Mouse (Mus musculus) heart, postnatal 25 days (tissue): ENCODE data around the gene Slc39a11. TPM values are rescaled to one million over a fixed set of nuclear protein-coding genes. Genes with fewer than 3 reads are reported as not detected.

ENCODE experiments used
- DNase-seq: peaks from one replicate; pipeline ENCODE4 v3.0.0; 2022; ENCODE audit warnings: low spot score
- intact Hi-C: fragments of 180-260 bp; cut with DNase I; formaldehyde crosslinking; loops from one replicate; pipeline ENCODE4 v1.15.1; 2025
- total RNA-seq, 2 experiments: library from RNA; stranded (reverse); gene quantifications; 2 replicates each; pipeline ENCODE4 v1.2.3; 2021

Slc39a11 gene
- total RNA-seq, 2 experiments from 2014 or later: 2.7 to 3.8 TPM

DNA sequence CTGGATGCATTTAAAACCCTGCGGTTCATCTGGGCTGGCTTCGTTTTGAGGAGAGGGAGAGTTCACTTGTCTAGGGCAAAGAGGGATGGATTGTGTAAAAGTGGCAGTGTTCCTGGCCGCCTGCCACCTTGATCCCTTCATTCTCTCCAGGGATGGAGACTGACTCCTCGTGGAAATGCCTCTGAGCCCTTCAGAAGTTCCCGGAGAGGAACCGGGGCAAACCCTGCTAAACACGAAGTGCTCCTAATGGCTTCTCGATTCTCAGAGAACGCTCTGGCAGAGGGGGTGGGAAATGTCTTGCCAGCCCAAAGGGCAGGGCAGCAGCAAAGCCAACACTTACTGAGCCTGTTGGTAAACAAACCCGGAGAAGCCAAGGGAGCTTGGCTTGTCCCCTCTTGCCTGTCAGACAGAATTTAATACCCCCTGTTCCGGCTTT, 366.5 kb downstream of the Slc39a11 start:
- intact Hi-C loops: no loop called here
- DNase-seq: no peak

DNA sequence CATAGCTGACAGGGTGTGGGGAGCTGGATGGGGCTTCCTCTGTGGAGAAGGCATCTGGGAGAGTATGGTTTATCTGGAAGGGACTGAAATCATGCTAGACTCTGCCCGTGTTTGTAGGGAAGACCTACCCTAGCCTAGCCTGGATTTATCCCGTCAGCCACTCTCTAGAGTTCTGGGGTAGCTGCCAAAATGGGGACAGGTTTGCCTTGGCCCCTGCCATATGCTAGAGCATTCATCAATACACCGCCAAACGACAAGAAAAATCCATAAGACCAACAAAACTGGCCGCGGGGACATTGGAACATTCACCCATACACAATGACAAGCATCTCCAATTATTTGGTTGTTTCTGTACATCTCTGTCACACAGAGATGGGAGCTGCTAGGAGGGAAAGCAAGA, 371.6 kb downstream of the Slc39a11 start:
- intact Hi-C loops: no loop called here
- DNase-seq: no peak

DNA sequence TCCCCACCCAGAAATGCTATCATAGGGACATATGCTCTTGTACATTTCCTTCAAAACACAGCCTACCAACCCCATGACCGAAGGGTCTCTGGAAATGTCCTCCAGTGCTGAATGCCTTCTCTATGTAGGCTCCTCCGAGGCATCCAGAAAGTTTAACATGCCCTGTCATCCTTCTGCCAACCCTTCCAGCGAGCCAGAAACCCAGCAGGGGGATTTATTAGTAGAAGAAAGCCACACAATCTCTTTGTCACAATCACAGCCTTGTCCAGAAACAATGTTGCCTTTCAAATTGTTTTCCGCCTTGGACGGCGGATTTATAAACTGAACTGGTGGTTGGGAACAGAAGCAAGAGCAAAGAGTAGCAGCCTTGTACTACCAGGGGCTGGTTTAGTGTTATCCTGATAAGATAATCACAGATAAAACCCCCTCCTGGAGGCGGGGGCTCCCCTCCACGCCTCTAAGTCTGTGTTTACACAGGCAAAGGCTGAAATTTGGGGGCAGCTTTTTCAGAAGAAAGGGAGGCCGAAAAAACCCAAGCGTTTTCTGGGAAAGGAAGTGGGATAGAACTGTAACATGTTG, 372.8 kb downstream of the Slc39a11 start:
- intact Hi-C loops: no loop called here
- no peak for DNase-seq

DNA sequence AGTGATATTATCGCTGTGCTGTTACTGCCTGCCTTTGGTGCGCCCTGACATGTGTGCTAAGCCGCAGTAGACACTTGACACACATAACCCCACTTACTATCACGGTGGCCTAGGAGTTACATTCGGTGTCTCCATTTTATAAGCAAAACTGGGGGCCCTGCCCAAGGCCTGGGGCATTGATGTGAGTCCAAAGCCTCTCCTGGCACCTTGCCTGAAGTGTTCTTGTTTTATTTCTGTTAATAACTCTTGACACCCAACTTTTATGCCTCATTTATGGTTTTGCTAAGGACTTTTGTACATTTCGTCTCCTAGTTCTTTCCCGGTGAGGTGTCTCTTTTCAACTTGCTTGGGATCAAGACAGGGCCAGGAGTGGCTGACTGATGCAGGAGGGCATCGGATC, 373.4 kb downstream of the Slc39a11 start:
- no peak for DNase-seq
- intact Hi-C loops: no loop called here

DNA sequence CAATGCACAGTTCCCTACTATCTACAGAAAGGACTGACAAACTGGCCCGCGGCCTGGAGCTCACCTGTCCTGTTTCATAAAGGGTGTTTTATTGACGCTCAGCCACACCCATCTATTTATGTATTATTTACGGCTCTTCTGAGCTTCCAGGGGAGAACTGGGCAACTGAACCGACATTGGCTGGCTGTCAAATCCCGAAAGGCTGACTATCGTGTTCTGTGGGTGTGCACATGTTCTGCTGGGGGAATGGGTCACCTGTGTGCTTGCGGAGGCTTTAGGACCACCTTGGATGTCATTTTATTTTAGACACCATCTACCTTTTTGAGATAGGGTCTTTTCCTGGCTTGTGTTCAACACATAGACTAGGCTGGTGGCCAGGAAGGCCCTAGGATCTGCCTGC, 375.8 kb downstream of the Slc39a11 start:
- intact Hi-C loops: no loop called here

DNA sequence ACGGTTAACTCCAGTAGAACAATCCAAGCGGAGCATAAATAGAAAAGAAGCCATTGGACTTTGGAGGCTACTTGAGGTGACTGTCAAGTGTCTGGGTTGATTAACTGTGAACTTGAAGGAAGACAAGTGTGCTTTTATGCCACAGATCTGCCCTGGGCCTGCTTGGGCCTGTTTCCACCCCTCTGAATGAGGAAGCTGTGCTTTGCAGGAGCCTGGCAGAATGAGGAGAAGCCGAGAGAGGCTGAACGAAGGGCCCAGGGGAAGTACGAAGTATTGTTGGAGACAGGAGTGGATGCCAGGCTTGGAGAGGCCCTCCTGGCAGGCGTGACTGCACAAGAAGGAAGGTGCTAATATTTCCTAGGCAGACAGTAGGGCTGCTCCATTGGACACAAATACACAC, 378.0 kb downstream of the Slc39a11 start:
- intact Hi-C loops: no loop called here
- no peak for DNase-seq

More for the DNA sequence above, 375.8 kb downstream of the Slc39a11 start:
- DNase-seq: no peak

DNA sequence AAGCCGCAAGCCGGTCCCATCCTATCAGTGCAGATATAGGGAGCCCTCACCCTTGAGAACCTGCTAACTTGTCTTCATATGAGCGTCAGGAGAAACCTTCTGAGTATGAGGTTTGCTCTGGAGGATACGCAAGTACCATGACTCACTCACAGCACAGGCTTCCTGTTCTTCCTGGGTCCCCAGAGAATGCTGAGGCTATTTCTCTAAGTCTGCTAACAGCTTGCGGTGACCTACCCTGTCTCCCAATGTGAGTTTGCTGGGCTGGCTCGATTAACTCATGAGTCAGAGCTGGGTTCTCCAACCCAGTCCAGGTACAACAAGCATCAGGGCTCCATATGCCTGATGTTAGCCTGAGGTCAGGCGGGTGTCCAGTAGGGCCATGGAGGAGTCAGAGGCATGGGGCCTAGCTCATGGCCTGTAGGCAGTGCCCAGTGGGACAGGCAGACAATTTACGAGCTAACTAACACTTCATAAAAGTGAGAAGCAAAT, 381.0 kb downstream of the Slc39a11 start:
- no peak for DNase-seq
- intact Hi-C loops: no loop called here

DNA sequence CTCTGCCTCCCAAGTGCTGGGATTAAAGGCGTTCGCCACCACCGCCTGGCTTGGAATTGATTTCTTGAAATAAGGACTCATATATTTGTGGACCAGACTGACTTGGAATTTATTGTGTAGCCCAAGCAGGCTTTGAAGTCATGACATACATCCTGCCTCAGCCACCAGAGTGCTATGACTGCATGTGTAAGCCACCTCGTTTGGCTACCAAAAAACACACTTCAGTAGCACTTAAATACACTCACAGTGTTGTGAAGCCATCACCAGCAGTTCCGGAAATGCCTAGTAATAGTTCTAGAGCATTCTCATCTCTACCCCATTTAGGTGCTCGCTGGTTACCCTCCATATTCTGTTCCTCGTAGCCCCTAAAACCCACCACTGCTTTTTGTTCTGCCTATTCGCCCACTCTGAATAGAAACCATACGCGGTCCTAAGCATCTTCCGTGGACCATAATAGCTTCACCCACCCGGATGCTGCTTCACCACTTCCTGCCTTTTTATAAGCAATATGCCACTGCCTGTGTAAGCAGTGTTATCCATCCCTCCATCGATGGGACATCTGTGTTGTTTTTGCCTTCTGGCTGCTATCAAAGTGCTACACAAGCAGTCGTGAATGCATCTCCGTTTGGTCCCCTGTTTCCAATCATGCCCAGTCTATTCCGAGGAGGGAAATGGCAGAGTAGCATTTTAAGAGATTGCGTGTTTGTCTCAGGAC, 382.2 kb downstream of the Slc39a11 start:
- intact Hi-C loops: no loop called here

DNA sequence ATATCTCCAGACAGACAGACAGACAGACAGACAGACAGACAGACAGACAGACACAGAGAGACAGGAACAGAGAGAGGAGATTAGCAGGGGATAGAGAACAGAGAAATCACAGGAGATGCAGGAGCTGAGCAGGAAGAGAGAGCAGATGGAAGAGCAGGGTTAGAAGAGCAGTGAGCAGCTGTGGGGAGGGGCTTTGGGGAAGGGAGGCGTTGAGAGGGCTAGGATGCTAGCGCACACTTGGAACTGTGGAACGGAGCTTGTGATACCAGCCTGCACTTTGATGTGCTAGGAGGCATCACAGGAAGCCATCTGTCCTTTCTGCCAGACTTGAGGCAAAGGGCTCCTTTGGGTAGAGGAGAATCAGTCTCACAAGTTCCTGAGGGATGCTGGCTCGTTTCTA, 383.2 kb downstream of the Slc39a11 start:
- DNase-seq: no peak
- intact Hi-C loops: no loop called here

More for the DNA sequence above, 382.2 kb downstream of the Slc39a11 start:
- no peak for DNase-seq

DNA sequence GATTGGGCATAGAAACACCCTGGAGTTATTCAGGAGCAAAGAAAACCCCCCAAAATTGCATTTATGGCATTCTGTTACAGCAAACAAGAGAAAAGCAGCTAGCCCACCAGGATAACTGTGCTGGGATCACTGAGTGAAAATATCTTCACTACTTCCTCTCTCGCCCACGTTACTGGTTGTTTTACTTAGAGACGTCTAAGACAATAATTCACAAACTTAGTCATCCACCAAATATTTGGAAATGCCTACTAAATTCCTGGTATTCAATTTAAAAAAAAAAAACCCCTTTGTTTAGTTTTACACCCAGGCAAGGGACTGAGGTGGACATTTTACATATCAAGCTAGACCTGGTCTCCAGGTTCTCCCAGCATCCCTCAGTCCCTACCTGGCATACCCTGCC, 384.3 kb downstream of the Slc39a11 start:
- DNase-seq: no peak
- intact Hi-C loops: no loop called here

DNA sequence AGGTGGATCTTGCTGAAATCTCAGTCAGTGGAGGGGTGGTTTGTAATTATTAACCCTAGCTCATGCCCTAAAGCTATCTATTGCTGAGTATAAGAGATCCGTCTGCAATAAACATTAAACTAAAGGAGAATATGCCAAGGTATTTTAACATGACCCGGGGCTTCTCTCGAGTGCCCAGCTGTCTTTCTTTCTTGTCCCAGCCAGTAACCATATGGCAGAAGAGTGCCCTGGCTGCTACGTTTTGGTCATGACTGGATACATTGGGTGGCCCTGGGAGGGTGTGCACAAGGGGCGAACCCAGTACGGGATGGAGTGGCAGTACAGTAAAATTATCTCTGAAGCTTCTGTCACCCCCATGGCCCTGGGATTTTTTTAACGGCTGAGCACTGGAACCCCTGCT, 385.9 kb downstream of the Slc39a11 start:
- intact Hi-C loops: no loop called here

DNA sequence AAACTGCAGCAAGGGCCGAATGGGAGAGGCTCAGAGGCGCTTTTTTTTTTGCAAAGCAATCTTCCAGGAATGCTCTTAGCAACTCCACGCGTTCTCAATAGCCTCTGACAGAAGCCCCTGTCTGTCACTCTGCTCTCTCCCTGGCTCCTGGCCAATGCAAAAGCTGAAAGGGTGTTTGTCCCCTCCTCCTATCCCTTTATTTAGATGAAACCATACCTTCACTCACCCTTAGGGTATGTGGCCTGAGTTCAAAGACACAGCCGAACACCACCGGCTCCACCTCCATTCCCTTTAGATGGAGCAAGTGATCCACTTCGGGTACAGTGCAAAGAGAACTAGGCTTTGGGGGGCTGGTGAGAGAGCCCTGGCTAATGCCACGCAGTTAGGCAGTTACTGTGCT, 387.8 kb downstream of the Slc39a11 start:
- intact Hi-C loops: no loop called here
- DNase-seq: no peak

More for the DNA sequence above, 385.9 kb downstream of the Slc39a11 start:
- DNase-seq: no peak

DNA sequence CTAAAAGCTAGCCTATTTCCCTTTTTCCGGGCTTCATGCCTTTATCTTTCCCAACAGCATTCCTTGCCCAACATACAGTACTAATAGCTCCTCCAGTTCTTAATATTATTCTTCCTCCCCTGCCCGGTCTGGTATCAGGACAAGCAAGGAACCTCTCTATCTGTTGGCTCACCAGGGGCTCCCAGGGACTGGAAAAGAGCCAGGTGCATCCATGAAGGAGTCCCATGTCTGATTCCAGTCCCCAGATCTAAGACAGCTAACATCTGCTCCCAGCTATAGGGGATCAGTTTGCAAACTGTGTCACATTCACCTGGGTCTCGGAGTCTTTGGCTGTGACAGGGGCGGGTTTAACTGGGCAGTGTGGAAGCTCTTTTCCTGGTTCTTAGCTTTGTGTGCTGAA, 388.5 kb downstream of the Slc39a11 start:
- DNase-seq: no peak
- intact Hi-C loops: no loop called here

DNA sequence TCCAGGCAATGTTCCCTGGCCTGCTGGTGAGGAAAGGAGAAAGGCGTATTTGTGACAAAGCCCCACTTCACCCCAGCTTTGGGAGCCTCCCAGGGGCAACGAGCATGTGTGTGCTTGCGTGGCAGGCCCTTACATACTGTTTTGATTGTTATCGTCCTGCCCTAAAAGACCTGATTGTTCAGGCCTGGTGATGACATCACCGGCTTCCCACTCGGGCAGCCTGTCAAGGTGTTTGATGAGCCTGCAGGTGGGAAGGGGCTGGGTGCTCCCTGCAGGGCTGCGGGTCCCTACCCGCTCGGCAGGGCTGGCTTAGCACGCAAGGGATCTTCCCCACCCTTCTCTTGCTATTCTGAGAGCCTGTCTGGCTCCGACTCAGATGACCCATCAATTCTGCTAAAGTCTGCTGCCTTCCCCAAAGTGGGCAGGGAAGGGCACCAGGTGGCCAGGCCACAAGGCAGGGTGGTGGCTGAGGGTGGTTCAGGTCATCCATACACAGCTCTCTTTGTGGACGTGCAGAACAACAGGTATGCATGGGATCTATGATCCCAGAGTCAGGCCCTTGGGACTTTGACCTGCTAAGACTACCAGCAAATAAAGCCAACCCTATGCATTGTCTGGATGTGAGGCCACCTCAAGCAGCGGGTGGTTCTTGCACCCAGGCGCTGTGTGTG, 390.0 kb downstream of the Slc39a11 start:
- intact Hi-C loops: no loop called here
- no peak for DNase-seq

DNA sequence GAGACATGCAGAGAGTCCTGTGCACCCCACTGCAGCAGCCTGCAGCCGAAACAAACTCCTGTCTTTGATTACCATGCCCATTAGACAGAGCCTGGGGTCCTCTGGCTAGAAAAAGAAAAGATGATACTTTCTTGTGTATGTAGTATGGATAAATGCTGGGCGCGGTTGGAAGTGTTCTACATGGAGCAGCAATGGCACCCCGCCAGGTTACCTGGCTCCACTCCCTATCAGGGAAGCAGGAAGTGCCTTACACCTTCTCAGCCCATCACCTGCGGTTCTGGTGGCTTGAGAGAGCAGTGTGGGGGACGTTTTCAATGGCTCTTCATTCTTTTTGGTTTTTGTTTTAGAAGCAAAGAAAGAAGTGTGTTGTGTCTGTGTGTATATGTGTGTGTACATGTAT, 391.9 kb downstream of the Slc39a11 start:
- intact Hi-C loops: no loop called here

DNA sequence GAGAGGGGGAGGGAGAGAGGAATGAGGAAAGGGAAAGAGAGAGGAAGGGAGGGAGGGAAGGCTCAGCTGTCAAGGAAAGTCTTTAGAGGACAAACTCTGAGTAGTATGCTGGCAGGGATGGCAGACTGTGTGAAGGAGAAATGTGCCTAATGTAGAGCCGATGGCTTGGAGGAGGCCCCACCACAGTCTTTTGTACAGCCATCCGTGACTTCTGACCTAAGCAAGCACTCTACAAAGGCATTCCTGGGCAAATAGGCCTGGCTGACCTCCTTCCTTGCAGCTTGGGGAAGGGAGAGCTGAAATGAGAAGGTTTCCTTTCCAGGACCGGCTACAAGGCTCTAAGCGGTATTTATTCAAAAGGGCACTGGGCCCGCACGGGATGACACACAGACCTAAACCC, 395.2 kb downstream of the Slc39a11 start:
- intact Hi-C loops: no loop called here
- no peak for DNase-seq

More for the DNA sequence above, 391.9 kb downstream of the Slc39a11 start:
- no peak for DNase-seq

DNA sequence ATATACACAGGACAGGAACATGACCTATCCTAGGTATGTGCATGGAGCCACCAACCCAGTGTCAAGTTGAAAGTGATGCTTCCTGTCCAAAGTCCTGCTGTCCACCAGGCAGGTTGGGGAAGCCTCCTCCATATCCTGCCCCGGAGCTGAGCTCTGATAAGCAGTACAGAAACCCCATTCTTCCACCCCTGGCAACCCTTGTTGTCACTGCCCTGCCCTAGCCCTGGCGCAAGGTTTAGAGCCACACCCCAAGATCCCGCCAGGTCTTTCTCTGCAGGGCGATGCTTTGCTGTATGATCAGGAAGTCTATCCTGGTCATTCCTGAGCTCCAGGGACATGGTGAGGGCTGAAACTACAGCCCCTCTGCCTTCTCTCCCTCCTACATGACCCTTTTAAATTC, 396.7 kb downstream of the Slc39a11 start:
- no peak for DNase-seq
- intact Hi-C loops: no loop called here

DNA sequence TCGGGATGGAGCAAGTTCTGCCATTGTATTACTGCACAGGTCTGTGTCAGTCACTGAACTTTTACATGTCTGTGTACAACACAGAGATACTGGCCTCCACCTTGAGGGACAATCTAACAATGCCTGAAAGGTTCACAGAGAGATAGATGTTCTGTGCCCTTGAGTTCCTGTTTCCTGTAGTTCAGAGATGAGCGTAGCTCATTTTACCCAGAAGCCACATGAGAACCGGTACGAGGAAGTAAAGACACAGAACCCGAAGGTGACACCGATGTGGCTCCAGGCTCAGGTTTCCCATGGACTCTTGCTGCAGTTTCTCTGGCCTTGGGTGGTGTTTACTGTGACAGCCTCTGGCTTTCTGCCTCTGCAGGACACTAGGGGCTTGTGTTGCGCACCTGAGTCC, 398.7 kb downstream of the Slc39a11 start:
- intact Hi-C loops: no loop called here
- no peak for DNase-seq

DNA sequence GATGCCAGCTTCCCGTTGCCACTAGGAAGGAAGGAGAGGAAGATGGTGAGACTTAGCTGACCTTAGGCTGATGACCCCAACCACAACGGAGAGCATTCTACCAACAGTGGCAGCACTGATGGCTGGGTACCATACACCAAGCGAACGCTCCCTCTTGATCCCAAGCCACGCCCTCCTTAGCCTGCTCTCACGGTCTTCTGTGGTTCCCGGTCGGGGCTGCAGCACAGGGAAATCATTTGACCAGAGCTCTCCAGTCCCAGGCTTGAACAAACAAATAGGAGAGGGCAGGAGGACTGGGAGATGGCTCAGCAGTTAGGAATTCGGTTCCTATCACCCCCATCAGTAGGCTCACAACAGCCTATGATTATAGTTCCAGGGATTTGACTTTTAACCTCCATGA, 403.4 kb downstream of the Slc39a11 start:
- intact Hi-C loops: no loop called here
- DNase-seq: no peak

DNA sequence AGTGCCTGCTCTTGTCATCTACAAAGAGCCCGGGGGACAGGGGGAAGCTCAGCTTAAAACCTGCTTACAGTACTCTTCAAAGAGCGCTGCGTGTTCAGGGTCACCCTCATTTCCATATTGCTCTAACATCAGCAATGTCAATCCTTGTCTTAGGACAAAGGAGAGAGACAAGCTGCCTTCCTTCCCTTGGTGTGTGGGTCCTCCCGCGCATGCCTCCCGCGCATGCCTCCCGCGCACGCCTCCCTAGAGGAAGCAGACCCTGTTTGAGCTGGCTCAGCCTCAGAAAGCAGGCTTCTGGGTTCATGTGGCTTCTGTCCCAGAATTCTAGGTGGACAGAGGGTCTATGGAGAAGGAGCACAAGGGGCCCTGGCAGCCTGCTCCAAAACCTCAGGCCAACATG, 404.2 kb downstream of the Slc39a11 start:
- intact Hi-C loops: no loop called here
- no peak for DNase-seq

DNA sequence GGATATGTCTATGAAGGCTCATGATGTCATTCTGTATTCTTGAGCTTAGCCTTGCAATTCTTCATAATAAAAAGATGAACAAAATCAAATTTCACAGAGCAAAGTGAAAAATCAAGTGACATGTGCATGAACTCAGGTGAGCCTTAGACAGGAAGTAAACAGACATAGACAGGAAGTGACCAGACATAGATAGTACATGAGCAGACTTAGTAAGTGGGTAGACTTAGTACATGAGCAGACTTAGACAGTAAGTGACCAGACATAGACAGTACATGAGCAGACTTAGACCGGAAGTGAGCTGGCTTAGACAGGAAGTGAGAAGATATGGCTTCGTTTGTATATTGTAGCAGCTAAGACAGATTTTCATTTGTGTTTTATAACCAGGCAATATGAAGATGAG, 415.4 kb downstream of the Slc39a11 start:
- intact Hi-C loops: no loop called here
- DNase-seq: no peak
